Mouse (Mus musculus) liver, embryonic 14.5 days (tissue): Measurements from ENCODE around the gene Nfkbia. TPM values are rescaled to one million over a fixed set of nuclear protein-coding genes. Genes with fewer than 3 reads are reported as not detected.

Experiments
- ATAC-seq: fragments of 200-750 bp; cut with Nextera tagmentation; 2 replicates; pipeline ENCODE4 v1.8.0; 2017; ENCODE audit warnings: moderate number of reproducible peaks, mild to moderate bottlenecking, moderate library complexity; ENCODE audit not compliant: insufficient read depth
- DNase-seq, 3 experiments: peaks; one replicate each; pipeline ENCODE4 v3.0.0-alpha.2; 2012 to 2013; ENCODE audit warnings: low read depth in 3 of 3, low spot score in 3 of 3
- H3K27ac ChIP-seq: fragments of 300-500 bp; sonication (generic); 2 replicates; pipeline ENCODE4 v1.5.1; 2014; ENCODE audit warnings: moderate library complexity, mild to moderate bottlenecking, control low read depth, inconsistent platforms
- H3K27me3 ChIP-seq: fragments of 300-500 bp; sonication (generic); 2 replicates; pipeline ENCODE4 v1.6.1; 2014; ENCODE audit warnings: mild to moderate bottlenecking, low read length, moderate library complexity; ENCODE audit not compliant: control insufficient read depth, insufficient read depth
- H3K36me3 ChIP-seq: fragments of 300-500 bp; sonication (generic); replicated peaks from 2 replicates; pipeline ENCODE4 v1.6.1; 2014; ENCODE audit warnings: low read depth; ENCODE audit not compliant: control insufficient read depth, insufficient read depth
- H3K4me1 ChIP-seq, 2 experiments: fragments of 200-500 bp in 1 of 2; fragments of 300-500 bp in 1 of 2; sonication (generic) in 1 of 2; replicated peaks; 2 replicates each; pipeline ENCODE4 v1.6.1; 2012 to 2014; ENCODE audit warnings: antibody characterized with exemption in 1 of 2, inconsistent platforms in 1 of 2, low read length in 1 of 2; ENCODE audit not compliant: control insufficient read depth in 2 of 2, insufficient read depth in 2 of 2
- H3K4me2 ChIP-seq: fragments of 300-500 bp; sonication (generic); 2 replicates; pipeline ENCODE4 v1.6.1; 2014; ENCODE audit warnings: low read depth, mild to moderate bottlenecking, control low read depth, moderate library complexity
- H3K4me3 ChIP-seq, 2 experiments: fragments of 200-500 bp in 1 of 2; fragments of 300-500 bp in 1 of 2; sonication (generic) in 1 of 2; 2 replicates each; pipeline ENCODE4 v1.5.1; 2012 to 2014; ENCODE audit warnings: low read depth in 2 of 2, low read length in 2 of 2, mild to moderate bottlenecking in 2 of 2, control low read depth in 1 of 2, inconsistent platforms in 1 of 2, moderate library complexity in 1 of 2; ENCODE audit not compliant: insufficient read depth in 1 of 2
- H3K9ac ChIP-seq: fragments of 300-500 bp; sonication (generic); replicated peaks from 2 replicates; pipeline ENCODE4 v1.6.1; 2014; ENCODE audit warnings: mild to moderate bottlenecking, control low read depth, moderate library complexity
- H3K9me3 ChIP-seq: fragments of 300-500 bp; sonication (generic); 2 replicates; pipeline ENCODE4 v1.6.1; 2016; ENCODE audit warnings: low read length, mixed read lengths; ENCODE audit not compliant: control insufficient read depth
- CTCF ChIP-seq: IDR thresholded peaks from 2 replicates; pipeline ENCODE4 v1.5.1; 2016; ENCODE audit warnings: antibody characterized with exemption, low read depth, control low read depth
- EP300 ChIP-seq: IDR thresholded peaks from 2 replicates; pipeline ENCODE4 v1.6.1; 2016; ENCODE audit warnings: antibody characterized with exemption, low read depth
- WGBS: fragments of 180-500 bp; shearing (Covaris S2); extraction: QIAGEN DNeasy Blood & Tissue Kit; methylation state at CpG from one replicate; pipeline ENCODE4 v1.1.7; 2014; ENCODE audit not compliant: insufficient replicate concordance; 5-methylcytosine and 5-hydroxymethylcytosine counted together
- polyA plus RNA-seq, 2 experiments: library from polyadenylated mRNA; depleted of rRNA in 1 of 2; stranded (reverse) in 1 of 2; unstranded in 1 of 2; fragments of >200 nt; fragmentation: Nextera tagmentation in 1 of 2; extraction: Ambion mirVana in 1 of 2; gene quantifications; 2 replicates each; pipeline versions ENCODE4 v1.2.1 to v1.2.3; 2012 to 2014

The Nfkbia gene
- polyA plus RNA-seq, 2 experiments, result 8.8 to 12.4 TPM

- Histone ChIP-seq H3K9ac (no peak overlapping the region), H3K9me3 (no peaks in the 10 kb centered on the region), H3K4me3 (no peak overlapping the region), H3K27me3 (no peaks in the 10 kb centered on the region), H3K36me3 (no peaks in the 10 kb centered on the region), H3K4me2 (no peak overlapping the region), H3K4me1 (peaks cover 0 to 3% of the 10 kb centered on the region in 2 experiments; a peak in 1 of 4 replicates), H3K27ac (no peak overlapping the region)
- ATAC-seq, result no peak
- TF ChIP-seq EP300 (no peak), CTCF (no peak)
- 65% methylated on average over 4 of the region's 4 CpGs for WGBS
- DNase-seq, result no peak
Observed at GRCm38 (mm10) chr12:55481739-55482138, 10.7 kb downstream of the Nfkbia start.

- Histone ChIP-seq H3K4me3 (no peak overlapping the region), H3K4me2 (no peak overlapping the region), H3K27me3 (no peaks in the 10 kb centered on the region), H3K9ac (no peak overlapping the region), H3K36me3 (no peaks in the 10 kb centered on the region), H3K27ac (no peak overlapping the region), H3K4me1 (peaks cover 0 to 3% of the 10 kb centered on the region in 2 experiments; a peak in 1 of 4 replicates), H3K9me3 (no peaks in the 10 kb centered on the region)
- TF ChIP-seq CTCF (no peak), EP300 (no peak)
- 0 out of 2 replicates have a peak, but pooled peaks have one; percentile 52 for ATAC-seq
- DNase-seq, result no peak
- 68% methylated on average over 2 of the region's 2 CpGs for WGBS
Observed at GRCm38 (mm10) chr12:55480471-55481153, 11.8 kb downstream of the Nfkbia start.

- H3K9ac ChIP-seq, result no peak overlapping the region
- no peaks in the 10 kb centered on the region for H3K9me3 ChIP-seq
- H3K4me1 ChIP-seq, result peaks cover 0 to 3% of the 10 kb centered on the region in 2 experiments; a peak in 1 of 4 replicates
- no peaks in the 10 kb centered on the region for H3K36me3 ChIP-seq
- no peak overlapping the region for H3K27ac ChIP-seq
- H3K27me3 ChIP-seq, result no peaks in the 10 kb centered on the region
- DNase-seq (no peak), ATAC-seq (no peak)
- no peak overlapping the region for H3K4me3 ChIP-seq
- no peak overlapping the region for H3K4me2 ChIP-seq
- WGBS, result 57% methylated on average over 3 of the region's 3 CpGs
- TF ChIP-seq EP300, result no peak
- no peak for TF ChIP-seq CTCF
Observed at GRCm38 (mm10) chr12:55478901-55479300, 13.5 kb downstream of the Nfkbia start.

DNA sequence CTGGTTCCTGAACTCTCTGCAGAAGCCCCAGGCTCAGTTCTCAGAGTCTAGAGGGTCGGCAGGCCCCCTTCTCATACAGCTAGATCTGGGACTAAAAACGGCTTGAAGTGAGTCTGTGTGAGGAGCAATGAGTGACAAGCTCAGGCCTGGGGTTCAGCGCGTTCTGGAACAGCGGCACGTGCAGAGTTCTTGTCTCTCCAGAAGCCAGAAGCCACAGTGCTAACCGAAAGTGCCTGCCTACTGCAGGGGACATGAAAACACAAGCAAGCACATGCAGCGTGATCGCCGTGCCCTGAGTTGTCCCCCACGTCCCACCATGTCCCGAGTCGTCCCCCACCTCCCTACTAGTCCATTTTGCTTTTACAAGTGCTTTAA lies 18.3 kb downstream of the Nfkbia start:
- peaks cover 0 to 5% of the 10 kb centered on the region in 2 experiments; a peak in 3 of 4 replicates for H3K4me1 ChIP-seq
- no peak overlapping the region for H3K4me2 ChIP-seq
- no peak overlapping the region for H3K4me3 ChIP-seq
- no peak for DNase-seq
- H3K27me3 ChIP-seq, result no peaks in the 10 kb centered on the region
- H3K27ac ChIP-seq, result no peak overlapping the region
- no peak overlapping the region for H3K9ac ChIP-seq
- no peaks in the 10 kb centered on the region for H3K9me3 ChIP-seq
- WGBS, result 59% methylated on average over 13 of the region's 13 CpGs
- TF ChIP-seq EP300 (no peak), CTCF (no peak)
- H3K36me3 ChIP-seq, result no peaks in the 10 kb centered on the region
- no peak for ATAC-seq

- TF ChIP-seq CTCF, result no peak
- TF ChIP-seq EP300, result no peak
- Histone ChIP-seq H3K27ac (no peak overlapping the region), H3K36me3 (no peaks in the 10 kb centered on the region), H3K4me1 (peaks cover 0 to 5% of the 10 kb centered on the region in 2 experiments; a peak in 3 of 4 replicates), H3K9me3 (no peaks in the 10 kb centered on the region), H3K9ac (no peak overlapping the region), H3K4me2 (no peak overlapping the region), H3K4me3 (no peak overlapping the region), H3K27me3 (no peaks in the 10 kb centered on the region)
- ATAC-seq (no peak), DNase-seq (no peak)
- WGBS, result 23% methylated on average over 8 of the region's 8 CpGs
Observed at GRCm38 (mm10) chr12:55473250-55474208, 18.9 kb downstream of the Nfkbia start.
